Mouse (Mus musculus): Measurements from ENCODE around the gene Cd28.

DNA sequence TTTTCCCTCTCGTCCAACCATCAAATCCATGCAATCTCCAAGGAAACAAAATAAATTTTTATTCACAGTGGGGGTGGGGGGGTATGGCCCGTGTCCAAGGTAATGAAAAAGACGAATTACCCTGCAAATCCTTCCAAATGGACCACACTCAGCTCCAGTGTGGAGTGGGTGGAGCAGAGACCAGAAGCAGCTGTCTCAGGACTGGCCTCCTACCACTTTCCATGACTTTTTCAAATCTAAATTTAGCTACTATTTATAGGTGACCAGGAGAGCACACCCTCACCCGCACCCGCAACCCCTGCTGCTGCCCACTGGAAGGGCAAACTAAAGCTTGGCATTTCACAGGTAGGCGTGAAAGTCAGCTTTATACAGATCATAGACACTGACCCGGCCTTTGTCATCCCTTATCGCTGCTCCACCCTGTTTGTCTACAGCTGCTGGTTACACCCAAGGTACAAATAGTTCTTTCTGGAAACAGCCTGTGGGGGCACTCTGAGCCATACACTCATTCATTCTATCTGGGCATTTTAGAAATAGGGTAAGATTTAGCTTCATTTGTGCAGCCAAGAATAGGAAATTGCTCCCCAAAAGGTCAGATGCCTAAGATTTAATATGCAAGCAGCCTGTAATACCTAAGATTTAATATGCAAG is 62.0 kb downstream of the Cd28 start:
- TF ChIP-seq POLR2A (IDR thresholded peaks at IDR 0.05; ENCODE audit: borderline replicate concordance, control insufficient read depth, low read depth, low read length): no peak
- no peak for TF ChIP-seq CTCF (IDR thresholded peaks at IDR 0.05; ENCODE audit: control insufficient read depth, insufficient read depth, low read length)

Measured in bone marrow, adult 2 months (tissue).